Mouse (Mus musculus): ENCODE results near the gene Slc25a16. TPM values are rescaled to one million over a fixed set of nuclear protein-coding genes. Genes with fewer than 3 reads are reported as not detected.

Gene Slc25a16
- polyA plus RNA-seq (2015; fragmentation: Nextera tagmentation; extraction: Ambion mirVana) = 9.4 and 25.4 TPM in 2 replicates

DNA sequence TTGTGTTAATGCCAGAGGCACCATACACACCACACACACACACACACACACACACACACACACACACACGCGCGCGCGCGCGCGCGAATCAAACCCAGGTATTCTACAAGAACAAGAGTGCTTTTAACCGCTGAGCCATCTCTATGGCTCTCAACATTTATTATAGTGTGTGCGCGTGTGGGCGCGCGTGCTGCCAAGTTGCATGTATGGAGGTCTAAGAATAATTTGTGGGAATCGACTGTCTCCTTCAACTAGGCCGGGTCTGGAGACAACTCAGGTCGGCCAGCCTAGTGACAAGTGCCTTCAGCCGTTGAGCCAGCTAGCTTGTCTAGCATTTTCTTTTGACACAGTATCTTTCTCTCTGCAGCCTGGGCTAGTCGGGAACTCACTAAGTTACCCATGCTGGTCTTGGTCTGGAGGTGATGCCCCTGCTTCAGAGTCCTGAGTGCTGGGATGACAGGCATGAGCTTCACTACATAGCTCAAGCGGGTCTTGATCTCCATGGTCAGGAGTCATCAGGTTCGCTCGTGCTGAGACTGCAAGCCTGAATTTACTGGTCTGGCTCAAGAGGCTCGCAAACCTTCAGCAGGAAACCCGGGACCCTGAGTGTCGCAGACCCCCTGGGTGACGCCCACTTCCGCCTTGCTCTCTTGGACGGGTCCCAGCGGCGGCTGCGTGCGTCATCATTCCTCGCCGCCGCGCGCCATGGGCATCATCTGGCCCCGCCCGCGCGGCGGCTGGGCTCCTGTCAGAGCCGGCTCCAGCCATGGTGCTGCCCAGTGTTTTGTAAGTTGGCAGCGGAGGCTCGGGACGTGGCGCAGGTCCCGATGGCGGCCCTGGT is at the start of gene Slc25a16:
Gene Slc25a16, plus strand, starts transcription at position 709 of the 841 bp plus-strand sequence.

GRCm38 (mm10) chr10:62908896-62909295 is 11.5 kb upstream of the Slc25a16 start, which contains the start of gene Tet1:
Gene Tet1, minus strand, starts transcription at chr10:62908996.

GRCm38 (mm10) chr10:62946738-62947471 is 26.5 kb downstream of the Slc25a16 start, which contains the start of gene Dna2:
Gene Dna2, plus strand, starts transcription at chr10:62947026.

DNA sequence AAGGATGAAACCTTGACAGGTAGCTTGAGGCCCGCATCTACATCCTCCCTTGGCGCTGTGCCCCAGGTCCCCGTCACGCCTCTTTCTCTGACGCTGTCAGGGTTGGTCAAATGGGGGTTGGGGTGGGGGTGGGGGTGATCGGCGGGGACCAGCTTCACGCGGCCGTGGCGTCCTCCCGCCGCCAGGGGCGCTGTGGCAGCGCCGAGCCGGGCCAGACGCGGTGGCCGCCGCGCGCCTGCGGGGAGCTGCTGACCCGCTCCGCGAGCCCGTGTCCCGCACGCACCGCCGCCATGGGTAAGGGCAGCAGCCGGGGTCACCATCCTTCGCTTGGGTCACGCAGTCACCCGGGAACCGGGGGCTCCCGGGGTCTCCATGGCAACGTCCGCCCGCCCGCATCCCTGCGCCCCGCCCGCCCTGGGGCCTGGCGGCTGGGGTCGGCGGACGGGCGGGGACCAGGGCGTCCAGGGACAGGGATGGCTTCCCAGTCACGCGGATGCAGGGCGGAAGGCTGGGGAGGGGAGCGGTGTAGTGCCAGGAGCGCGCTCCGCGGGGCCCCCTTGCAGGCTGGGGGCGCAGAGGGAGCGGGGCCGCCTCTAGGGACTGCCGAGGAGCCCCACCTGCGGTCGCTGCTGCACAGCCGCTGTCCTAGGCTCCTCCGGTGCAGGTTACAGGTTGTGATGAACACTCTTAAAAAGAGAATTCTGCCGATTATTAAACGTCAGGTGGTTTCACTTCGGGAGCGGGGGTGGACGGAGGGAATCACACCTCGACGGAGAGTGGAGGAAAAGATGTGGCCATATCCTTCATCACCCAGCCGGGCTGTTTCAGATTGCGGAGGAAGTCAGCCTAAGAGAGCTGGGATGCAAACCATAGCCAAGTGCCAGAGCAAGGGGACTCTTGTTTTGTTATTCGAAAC is 59.9 kb downstream of the Slc25a16 start, which contains the start of gene Rufy2:
Gene Rufy2, plus strand, starts transcription at position 185 of the 916 bp plus-strand sequence.

Other genes with a start within 250 kb of the Slc25a16 start
- 1.4 and 2.0 TPM in 2 replicates for gene Stox1, start 194.5 kb upstream of the Slc25a16 start, polyA plus RNA-seq (2015; fragmentation: Nextera tagmentation; extraction: Ambion mirVana)
- gene Ccar1, start 128.3 kb upstream of the Slc25a16 start, polyA plus RNA-seq (2015; fragmentation: Nextera tagmentation; extraction: Ambion mirVana) = 41.5 and 60.8 TPM in 2 replicates
- 12.7 and 12.8 TPM in 2 replicates for gene Tet1, start 11.6 kb upstream of the Slc25a16 start, polyA plus RNA-seq (2015; fragmentation: Nextera tagmentation; extraction: Ambion mirVana)
- gene Dna2, start 26.4 kb downstream of the Slc25a16 start, polyA plus RNA-seq (2015; fragmentation: Nextera tagmentation; extraction: Ambion mirVana) = 4.0 and 5.0 TPM in 2 replicates
- gene Rufy2, start 59.6 kb downstream of the Slc25a16 start, polyA plus RNA-seq (2015; fragmentation: Nextera tagmentation; extraction: Ambion mirVana) = 22.6 and 24.4 TPM in 2 replicates
- 37.8 and 49.7 TPM in 2 replicates for gene Hnrnph3, start 103.6 kb downstream of the Slc25a16 start, polyA plus RNA-seq (2015; fragmentation: Nextera tagmentation; extraction: Ambion mirVana)
- 3.2 and 4.1 TPM in 2 replicates for gene Pbld2, start 103.7 kb downstream of the Slc25a16 start, polyA plus RNA-seq (2015; fragmentation: Nextera tagmentation; extraction: Ambion mirVana)
- gene Pbld1, start 139.5 kb downstream of the Slc25a16 start, polyA plus RNA-seq (2015; fragmentation: Nextera tagmentation; extraction: Ambion mirVana) = 3.2 and 3.8 TPM in 2 replicates
- 0.08 TPM in 1 of 2 replicates, not detected in the other for gene Atoh7, start 179.0 kb downstream of the Slc25a16 start, polyA plus RNA-seq (2015; fragmentation: Nextera tagmentation; extraction: Ambion mirVana)